Mouse (Mus musculus): ENCODE results near the gene Apom. TPM values are rescaled to one million over a fixed set of nuclear protein-coding genes. Genes with fewer than 3 reads are reported as not detected.
A peak's percentile ranks its signal among the peaks of the same experiment; 100 is the strongest.

Gene Apom
- polyA plus RNA-seq, 1 experiment from 2014 or later, result 1.5 TPM

GRCm38 (mm10) chr17:35090166-35090932 is 41.5 kb downstream of the Apom start:
- Histone ChIP-seq H3K4me1 (ENCODE audit: control insufficient read depth, insufficient read depth, low read length) (no peaks in the 10 kb centered on the region), H3K36me3 (ENCODE audit: control insufficient read depth, insufficient read depth, low read length) (peaks cover 3% of the 10 kb centered on the region), H3K27ac (replicated peaks; ENCODE audit: low read depth, low read length) (no peak overlapping the region), H3K9me3 (ENCODE audit: control insufficient read depth, low read length) (no peaks in the 10 kb centered on the region), H3K27me3 (ENCODE audit: control insufficient read depth, insufficient read depth, low read length) (no peaks in the 10 kb centered on the region), H3K4me3 (ENCODE audit: low read depth, low read length) (peak overlapping the region; percentile 58; the same call in 1 of the 2 replicates), H3K9ac (ENCODE audit: low read length) (peak overlapping the region; percentile 96; the same call in 1 of the 2 replicates), H3K4me2 (ENCODE audit: low read depth, severe bottlenecking) (peak overlapping the region; percentile 71)
- ATAC-seq (ENCODE audit: insufficient number of reproducible peaks, low FRiP score, low TSS enrichment, low read depth), result no peak
- no peak for DNase-seq (ENCODE audit: low spot score)
- WGBS, result 74% methylated on average over 8 of the region's 8 CpGs

GRCm38 (mm10) chr17:35088825-35089644 is 42.8 kb downstream of the Apom start, which contains the start of gene Abhd16a:
Abhd16a (plus strand) TSS chr17:35089263.
- ATAC-seq (ENCODE audit: insufficient number of reproducible peaks, low FRiP score, low TSS enrichment, low read depth) (peak; percentile 97), DNase-seq (ENCODE audit: low spot score) (peak; percentile 95)
- Histone ChIP-seq H3K4me1 (ENCODE audit: control insufficient read depth, insufficient read depth, low read length) (no peaks in the 10 kb centered on the region), H3K9me3 (ENCODE audit: control insufficient read depth, low read length) (no peaks in the 10 kb centered on the region), H3K4me2 (ENCODE audit: low read depth, severe bottlenecking) (peak within 1 kb of the TSS; percentile 71), H3K9ac (ENCODE audit: low read length) (peak within 1 kb of the TSS; percentile 96), H3K4me3 (ENCODE audit: low read depth, low read length) (peak within 1 kb of the TSS; percentile 58), H3K27ac (replicated peaks; ENCODE audit: low read depth, low read length) (peak within 1 kb of the TSS; percentile 86), H3K36me3 (ENCODE audit: control insufficient read depth, insufficient read depth, low read length) (no peaks in the 10 kb centered on the region; the same call in 1 of the 2 replicates), H3K27me3 (ENCODE audit: control insufficient read depth, insufficient read depth, low read length) (no peaks in the 10 kb centered on the region)
- 4% methylated on average over 62 of the region's 67 CpGs for WGBS

GRCm38 (mm10) chr17:35088151-35088550 is 43.7 kb downstream of the Apom start:
- H3K4me1 ChIP-seq (ENCODE audit: control insufficient read depth, insufficient read depth, low read length), result no peaks in the 10 kb centered on the region
- H3K27ac ChIP-seq (replicated peaks; ENCODE audit: low read depth, low read length), result no peak overlapping the region
- no peak overlapping the region for H3K4me2 ChIP-seq (ENCODE audit: low read depth, severe bottlenecking)
- DNase-seq (ENCODE audit: low spot score) (no peak), ATAC-seq (ENCODE audit: insufficient number of reproducible peaks, low FRiP score, low TSS enrichment, low read depth) (no peak)
- H3K9me3 ChIP-seq (ENCODE audit: control insufficient read depth, low read length), result no peaks in the 10 kb centered on the region
- no peak overlapping the region for H3K4me3 ChIP-seq (ENCODE audit: low read depth, low read length)
- no peaks in the 10 kb centered on the region for H3K27me3 ChIP-seq (ENCODE audit: control insufficient read depth, insufficient read depth, low read length)
- no peaks in the 10 kb centered on the region; the same call in 1 of the 2 replicates for H3K36me3 ChIP-seq (ENCODE audit: control insufficient read depth, insufficient read depth, low read length)
- 52% methylated on average over 2 of the region's 2 CpGs for WGBS
- H3K9ac ChIP-seq (ENCODE audit: low read length), result no peak overlapping the region

GRCm38 (mm10) chr17:35085208-35085865 is 46.5 kb downstream of the Apom start, which contains the start of gene Ly6g6f:
Ly6g6f (minus strand) TSS chr17:35085610.
- ATAC-seq (ENCODE audit: insufficient number of reproducible peaks, low FRiP score, low TSS enrichment, low read depth) (no peak), DNase-seq (ENCODE audit: low spot score) (no peak)
- WGBS, result 84% methylated on average over 7 of the region's 7 CpGs
- Histone ChIP-seq H3K4me1 (ENCODE audit: control insufficient read depth, insufficient read depth, low read length) (no peaks in the 10 kb centered on the region), H3K27me3 (ENCODE audit: control insufficient read depth, insufficient read depth, low read length) (no peaks in the 10 kb centered on the region), H3K4me3 (ENCODE audit: low read depth, low read length) (no peak within 1 kb of the TSS), H3K9ac (ENCODE audit: low read length) (no peak within 1 kb of the TSS), H3K9me3 (ENCODE audit: control insufficient read depth, low read length) (no peaks in the 10 kb centered on the region), H3K4me2 (ENCODE audit: low read depth, severe bottlenecking) (no peak within 1 kb of the TSS), H3K27ac (replicated peaks; ENCODE audit: low read depth, low read length) (no peak within 1 kb of the TSS), H3K36me3 (ENCODE audit: control insufficient read depth, insufficient read depth, low read length) (no peaks in the 10 kb centered on the region)

- no peak overlapping the region for H3K4me3 ChIP-seq (ENCODE audit: low read depth, low read length)
- no peak overlapping the region for H3K9ac ChIP-seq (ENCODE audit: low read length)
- no peaks in the 10 kb centered on the region for H3K27me3 ChIP-seq (ENCODE audit: control insufficient read depth, insufficient read depth, low read length)
- H3K27ac ChIP-seq (replicated peaks; ENCODE audit: low read depth, low read length), result no peak overlapping the region
- H3K36me3 ChIP-seq (ENCODE audit: control insufficient read depth, insufficient read depth, low read length), result no peaks in the 10 kb centered on the region
- ATAC-seq (ENCODE audit: insufficient number of reproducible peaks, low FRiP score, low TSS enrichment, low read depth) (no peak), DNase-seq (ENCODE audit: low spot score) (no peak)
- H3K4me2 ChIP-seq (ENCODE audit: low read depth, severe bottlenecking), result no peak overlapping the region
- H3K4me1 ChIP-seq (ENCODE audit: control insufficient read depth, insufficient read depth, low read length), result no peaks in the 10 kb centered on the region
- 71% methylated on average over 3 of the region's 3 CpGs for WGBS
- H3K9me3 ChIP-seq (ENCODE audit: control insufficient read depth, low read length), result no peaks in the 10 kb centered on the region
Measured at GRCm38 (mm10) chr17:35083929-35084497, 47.8 kb downstream of the Apom start.

GRCm38 (mm10) chr17:35082841-35083576 is 48.8 kb downstream of the Apom start:
- H3K36me3 ChIP-seq (ENCODE audit: control insufficient read depth, insufficient read depth, low read length), result no peaks in the 10 kb centered on the region
- no peak for ATAC-seq (ENCODE audit: insufficient number of reproducible peaks, low FRiP score, low TSS enrichment, low read depth)
- H3K4me3 ChIP-seq (ENCODE audit: low read depth, low read length), result no peak overlapping the region
- no peak overlapping the region for H3K4me2 ChIP-seq (ENCODE audit: low read depth, severe bottlenecking)
- H3K4me1 ChIP-seq (ENCODE audit: control insufficient read depth, insufficient read depth, low read length), result peaks cover under 1% of the 10 kb centered on the region
- no peak for DNase-seq (ENCODE audit: low spot score)
- WGBS, result 79% methylated on average over 16 of the region's 16 CpGs
- H3K27me3 ChIP-seq (ENCODE audit: control insufficient read depth, insufficient read depth, low read length), result no peaks in the 10 kb centered on the region
- no peak overlapping the region for H3K27ac ChIP-seq (replicated peaks; ENCODE audit: low read depth, low read length)
- no peak overlapping the region for H3K9ac ChIP-seq (ENCODE audit: low read length)
- H3K9me3 ChIP-seq (ENCODE audit: control insufficient read depth, low read length), result no peaks in the 10 kb centered on the region

GRCm38 (mm10) chr17:35080710-35081109 is 51.1 kb downstream of the Apom start:
- H3K27ac ChIP-seq (replicated peaks; ENCODE audit: low read depth, low read length), result no peak overlapping the region
- H3K9me3 ChIP-seq (ENCODE audit: control insufficient read depth, low read length), result no peaks in the 10 kb centered on the region
- H3K27me3 ChIP-seq (ENCODE audit: control insufficient read depth, insufficient read depth, low read length), result no peaks in the 10 kb centered on the region
- H3K4me3 ChIP-seq (ENCODE audit: low read depth, low read length), result no peak overlapping the region
- H3K36me3 ChIP-seq (ENCODE audit: control insufficient read depth, insufficient read depth, low read length), result no peaks in the 10 kb centered on the region
- no peak overlapping the region for H3K9ac ChIP-seq (ENCODE audit: low read length)
- H3K4me1 ChIP-seq (ENCODE audit: control insufficient read depth, insufficient read depth, low read length), result peaks cover 10% of the 10 kb centered on the region
- WGBS, result 87% methylated on average over 4 of the region's 4 CpGs
- ATAC-seq (ENCODE audit: insufficient number of reproducible peaks, low FRiP score, low TSS enrichment, low read depth) (no peak), DNase-seq (ENCODE audit: low spot score) (no peak)
- H3K4me2 ChIP-seq (ENCODE audit: low read depth, severe bottlenecking), result no peak overlapping the region
